Mouse (Mus musculus): ENCODE results near the gene Fmo4.

- TF ChIP-seq CTCF (IDR thresholded peaks at IDR 0.05; ENCODE audit: extremely low read depth, insufficient read depth, low read length) (no peak), POLR2A (IDR thresholded peaks at IDR 0.05; ENCODE audit: extremely low read depth, insufficient read depth, low read length) (no peak)
Measured at GRCm38 (mm10) chr1:162805011-162805410, 8.8 kb downstream of the Fmo4 start.

Measured in cortical plate, adult 2 months (tissue).